Comparison of ENCODE assay signal across 9 mouse cellular contexts in genomic region chr19:28834798-28835499, GRCm38 (mm10). TPM values are rescaled to one million over a fixed set of nuclear protein-coding genes. Genes with fewer than 3 reads are reported as not detected.
DNase-seq lines count a peak whose midpoint lies in the region; ATAC-seq and TF ChIP-seq lines count a peak whose summit lies in the region.
"Had no signal": no experiment of that assay in that cellular context is flagged by ENCODE, and none has a peak within 500 bp of the region (broad histone marks: within the 10 kb centered on the region; RNA-seq: fewer than 3 reads in every experiment).

Gene Slc1a1, plus strand, starts transcription at chr19:28835049.

- H3K4me1 ChIP-seq in testis, adult 2 months (ENCODE audit: control insufficient read depth, insufficient read depth, low read length), result peaks cover 14% of the 10 kb centered on the region
- peaks cover 21% of the 10 kb centered on the region for H3K4me1 ChIP-seq in forebrain, embryonic 10.5 days
- no peaks in the 10 kb centered on the region; the same call in 1 of the 2 replicates for H3K4me1 ChIP-seq in heart, embryonic 16.5 days (ENCODE audit: control insufficient read depth, insufficient read depth, low read length)
- H3K4me1 ChIP-seq in liver, embryonic 11.5 days (replicated peaks; ENCODE audit: control insufficient read depth, insufficient read depth, low read length), result no peaks in the 10 kb centered on the region

- peak within 1 kb of the TSS; percentile 71 for H3K4me3 ChIP-seq in testis, adult 2 months (ENCODE audit: control insufficient read depth, low read depth, low read length)
- H3K4me3 ChIP-seq in forebrain, embryonic 10.5 days, result peak within 1 kb of the TSS; percentile 72
- peak within 1 kb of the TSS; percentile 74 for H3K4me3 ChIP-seq in heart, embryonic 16.5 days (ENCODE audit: low read length)
- peak within 1 kb of the TSS; percentile 44 for H3K4me3 ChIP-seq in liver, embryonic 11.5 days (ENCODE audit: low read depth, low read length)

- H3K9me3 ChIP-seq in forebrain, embryonic 10.5 days, result no peaks in the 10 kb centered on the region
- 0 out of 2 replicates have a peak, but pooled peaks cover 6% of the 10 kb centered on the region for H3K9me3 ChIP-seq in heart, embryonic 16.5 days (replicated peaks; ENCODE audit: control insufficient read depth, low read length)
- no peaks in the 10 kb centered on the region for H3K9me3 ChIP-seq in liver, embryonic 11.5 days (ENCODE audit: control insufficient read depth, low read length)

- H3K9ac ChIP-seq in heart, embryonic 16.5 days (ENCODE audit: low read length), result peak within 1 kb of the TSS; percentile 73
- no peak within 1 kb of the TSS for H3K9ac ChIP-seq in liver, embryonic 11.5 days (ENCODE audit: low read depth, low read length)

- no peaks in the 10 kb centered on the region for H3K36me3 ChIP-seq in testis, adult 2 months (ENCODE audit: control insufficient read depth, insufficient read depth, low read length)
- no peaks in the 10 kb centered on the region for H3K36me3 ChIP-seq in forebrain, embryonic 10.5 days (replicated peaks)
- H3K36me3 ChIP-seq in heart, embryonic 16.5 days (ENCODE audit: control insufficient read depth, insufficient read depth), result no peaks in the 10 kb centered on the region
- no peaks in the 10 kb centered on the region for H3K36me3 ChIP-seq in liver, embryonic 11.5 days (ENCODE audit: control insufficient read depth, insufficient read depth, low read length)

- TF ChIP-seq CTCF in testis, adult 2 months (IDR thresholded peaks at IDR 0.05; ENCODE audit: control insufficient read depth, insufficient read depth, insufficient replicate concordance, low read depth, low read length), result no peak

- TF ChIP-seq POLR2A in testis, adult 2 months (IDR thresholded peaks at IDR 0.05; ENCODE audit: control insufficient read depth, low read depth, low read length), result no peak

- H3K27me3 ChIP-seq in testis, adult 2 months (ENCODE audit: control insufficient read depth, insufficient read depth, low read length), result no peaks in the 10 kb centered on the region
- H3K27me3 ChIP-seq in forebrain, embryonic 10.5 days (ENCODE audit: poor library complexity, severe bottlenecking), result peaks cover 53% of the 10 kb centered on the region
- peaks cover 15% of the 10 kb centered on the region for H3K27me3 ChIP-seq in heart, embryonic 16.5 days (ENCODE audit: control insufficient read depth, insufficient read depth, low read length)
- H3K27me3 ChIP-seq in liver, embryonic 11.5 days (replicated peaks; ENCODE audit: control insufficient read depth, insufficient read depth, low read length), result peaks cover 27% of the 10 kb centered on the region
- H3K27me3 ChIP-seq: CH12.LX had no signal

- H3K27ac ChIP-seq in testis, adult 2 months (ENCODE audit: control insufficient read depth, insufficient read depth, low read depth, low read length), result no peak within 1 kb of the TSS
- peak within 1 kb of the TSS; percentile 58; the same call in 1 of the 2 replicates for H3K27ac ChIP-seq in forebrain, embryonic 10.5 days
- no peak within 1 kb of the TSS for H3K27ac ChIP-seq in heart, embryonic 16.5 days (ENCODE audit: low read length)
- no peak within 1 kb of the TSS for H3K27ac ChIP-seq in liver, embryonic 11.5 days (ENCODE audit: low read depth, low read length)

- under 1% methylated on average over 64 of the region's 68 CpGs for WGBS in forebrain, embryonic 10.5 days
- WGBS in heart, embryonic 16.5 days, result under 1% methylated on average over 68 of the region's 68 CpGs
- 2% methylated on average over 68 of the region's 68 CpGs for WGBS in liver, embryonic 11.5 days

- no peak for DNase-seq in testis, postnatal 14 days (ENCODE audit: low spot score)
- peak; percentile 38 for DNase-seq in forebrain, embryonic 10.5 days (ENCODE audit: extremely low spot score, low spot score)
- DNase-seq in kidney, postnatal 36 days, result peak; percentile 70 to 89
- DNase-seq in liver, embryonic 11.5 days (ENCODE audit: low spot score), result peak; percentile 44
- peak; percentile 1 to 2 for DNase-seq in natural killer cell, adult 2 months (ENCODE audit: low spot score in 2 of 2)
- peak; percentile 39 for DNase-seq in thymus, postnatal 14 days

- ATAC-seq in heart, embryonic 16.5 days (replicated peaks; ENCODE audit: extremely low read depth, insufficient read depth, low FRiP score), result peak; percentile 56; the same call in 1 of the 2 replicates
- no peak for ATAC-seq in liver, embryonic 11.5 days (replicated peaks; ENCODE audit: low FRiP score)

- peak within 1 kb of the TSS; percentile 98 for H3K4me2 ChIP-seq in heart, embryonic 16.5 days (ENCODE audit: low read depth, low read length)
- H3K4me2 ChIP-seq in liver, embryonic 11.5 days, result peak within 1 kb of the TSS; percentile 65

RNA-seq across cellular contexts. Expression of gene Slc1a1, which starts in this region (rescaled TPM):
- 0.19 and 2.3 TPM in 2 replicates for polyA plus RNA-seq in testis, adult 2 months (2012; rRNA removed)
- polyA plus RNA-seq in forebrain, embryonic 10.5 days (2016; fragmentation: Nextera tagmentation; extraction: Ambion mirVana), result 0.52 and 0.65 TPM in 2 replicates
- 4.9 and 5.6 TPM in 2 replicates for polyA plus RNA-seq in heart, embryonic 16.5 days (2015; fragmentation: Nextera tagmentation; extraction: Ambion mirVana)
- polyA plus RNA-seq in liver, embryonic 11.5 days (2014; fragmentation: Nextera tagmentation; extraction: Ambion mirVana), result 0.05 TPM in 1 of 2 replicates, not detected in the other

Comparison
In these comparisons a context has a peak if more than half of its experiments do, and no peak if none do; other contexts are left out.
1. Peak in DNase-seq, H3K4me3 ChIP-seq and H3K27ac ChIP-seq in forebrain, embryonic 10.5 days; RNA of the gene not detected or under 1 TPM.
2. Peak in DNase-seq, H3K4me3 ChIP-seq and H3K4me2 ChIP-seq in liver, embryonic 11.5 days; RNA of the gene not detected or under 1 TPM.